Mouse (Mus musculus): ENCODE results near the gene Limd2. TPM values are rescaled to one million over a fixed set of nuclear protein-coding genes. Genes with fewer than 3 reads are reported as not detected.

The Limd2 gene
- polyA plus RNA-seq, 1 experiment from 2014 or later = 157 TPM

DNA sequence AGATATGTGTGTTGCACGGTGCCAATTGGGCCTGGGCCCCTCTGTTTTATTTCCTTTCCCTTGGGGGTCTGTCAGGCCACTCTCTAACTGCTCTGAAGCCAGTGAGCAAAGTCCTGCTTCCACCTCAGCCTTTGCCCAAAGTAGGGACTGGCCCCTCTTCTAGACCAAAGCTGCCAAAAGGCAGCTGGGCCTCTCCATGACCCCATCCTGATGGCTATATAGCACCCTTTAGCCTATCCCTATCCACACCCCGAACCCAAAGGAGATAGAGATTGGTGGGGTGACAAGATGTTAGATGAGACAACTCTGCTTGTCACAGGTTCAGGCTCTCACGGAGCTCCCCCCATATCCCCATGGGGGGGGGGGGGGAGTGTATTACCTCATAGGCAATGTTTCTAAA, 4.9 kb downstream of the Limd2 start:
- Histone ChIP-seq H3K4me3 (ENCODE audit: low read depth, low read length) (no peak overlapping the region), H3K4me1 (ENCODE audit: control insufficient read depth, insufficient read depth, low read length) (peaks cover 8% of the 10 kb centered on the region; the same call in 1 of the 2 replicates), H3K4me2 (replicated peaks; ENCODE audit: low read depth, low read length) (no peak overlapping the region), H3K9ac (replicated peaks; ENCODE audit: low read depth, low read length) (no peak overlapping the region), H3K27ac (ENCODE audit: low read length) (no peak overlapping the region), H3K36me3 (ENCODE audit: control insufficient read depth, insufficient read depth, low read length) (peaks cover 60% of the 10 kb centered on the region), H3K9me3 (ENCODE audit: control insufficient read depth, low read depth, low read length) (no peaks in the 10 kb centered on the region), H3K27me3 (ENCODE audit: control insufficient read depth, insufficient read depth, low read length) (no peaks in the 10 kb centered on the region)
- ATAC-seq (ENCODE audit: insufficient number of reproducible peaks, insufficient read depth, low FRiP score, low read depth) = no peak
- WGBS = 48% methylated on average over 3 of the region's 3 CpGs

GRCm38 (mm10) chr11:106154770-106155169, 5.9 kb downstream of the Limd2 start:
- Histone ChIP-seq H3K4me1 (ENCODE audit: control insufficient read depth, insufficient read depth, low read length) (peaks cover 5% of the 10 kb centered on the region; the same call in 1 of the 2 replicates), H3K9me3 (ENCODE audit: control insufficient read depth, low read depth, low read length) (no peaks in the 10 kb centered on the region), H3K27ac (ENCODE audit: low read length) (no peak overlapping the region), H3K9ac (replicated peaks; ENCODE audit: low read depth, low read length) (no peak overlapping the region), H3K36me3 (ENCODE audit: control insufficient read depth, insufficient read depth, low read length) (peaks cover 66% of the 10 kb centered on the region), H3K27me3 (ENCODE audit: control insufficient read depth, insufficient read depth, low read length) (no peaks in the 10 kb centered on the region), H3K4me3 (ENCODE audit: low read depth, low read length) (no peak overlapping the region), H3K4me2 (replicated peaks; ENCODE audit: low read depth, low read length) (no peak overlapping the region)
- WGBS = 76% methylated on average over 2 of the region's 2 CpGs
- no peak for ATAC-seq (ENCODE audit: insufficient number of reproducible peaks, insufficient read depth, low FRiP score, low read depth)

DNA sequence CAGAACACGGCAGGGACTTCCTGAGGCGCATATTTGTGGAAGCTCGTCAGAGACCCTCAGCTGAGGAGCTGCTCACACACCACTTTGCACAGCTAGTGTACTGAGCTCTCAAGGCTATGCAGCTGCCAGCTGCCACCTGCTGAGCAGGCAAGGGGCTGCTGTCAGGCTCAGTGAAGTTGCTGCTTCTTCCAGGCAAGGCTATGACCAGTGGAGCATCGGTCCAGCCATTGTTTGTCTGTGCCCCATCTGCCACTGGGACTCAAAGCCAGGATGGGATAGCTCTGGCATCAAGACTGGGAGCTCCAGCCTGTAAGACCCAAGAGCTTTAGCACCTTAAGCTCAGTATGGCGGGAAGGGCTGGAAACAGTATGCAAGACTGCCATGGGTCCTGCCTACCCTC, 6.6 kb downstream of the Limd2 start:
- Histone ChIP-seq H3K27ac (ENCODE audit: low read length) (no peak overlapping the region), H3K4me1 (ENCODE audit: control insufficient read depth, insufficient read depth, low read length) (peaks cover 5% of the 10 kb centered on the region; the same call in 1 of the 2 replicates), H3K36me3 (ENCODE audit: control insufficient read depth, insufficient read depth, low read length) (peaks cover 72% of the 10 kb centered on the region), H3K9me3 (ENCODE audit: control insufficient read depth, low read depth, low read length) (no peaks in the 10 kb centered on the region), H3K9ac (replicated peaks; ENCODE audit: low read depth, low read length) (no peak overlapping the region), H3K4me3 (ENCODE audit: low read depth, low read length) (no peak overlapping the region), H3K27me3 (ENCODE audit: control insufficient read depth, insufficient read depth, low read length) (no peaks in the 10 kb centered on the region), H3K4me2 (replicated peaks; ENCODE audit: low read depth, low read length) (no peak overlapping the region)
- WGBS = 81% methylated on average over 5 of the region's 5 CpGs
- ATAC-seq (ENCODE audit: insufficient number of reproducible peaks, insufficient read depth, low FRiP score, low read depth) = no peak

- H3K9ac ChIP-seq (replicated peaks; ENCODE audit: low read depth, low read length) = no peak overlapping the region
- no peak overlapping the region for H3K27ac ChIP-seq (ENCODE audit: low read length)
- WGBS = 79% methylated on average over 8 of the region's 8 CpGs
- no peak overlapping the region for H3K4me2 ChIP-seq (replicated peaks; ENCODE audit: low read depth, low read length)
- H3K9me3 ChIP-seq (ENCODE audit: control insufficient read depth, low read depth, low read length) = no peaks in the 10 kb centered on the region
- no peak for ATAC-seq (ENCODE audit: insufficient number of reproducible peaks, insufficient read depth, low FRiP score, low read depth)
- H3K4me1 ChIP-seq (ENCODE audit: control insufficient read depth, insufficient read depth, low read length) = no peaks in the 10 kb centered on the region
- peaks cover 73% of the 10 kb centered on the region for H3K36me3 ChIP-seq (ENCODE audit: control insufficient read depth, insufficient read depth, low read length)
- H3K27me3 ChIP-seq (ENCODE audit: control insufficient read depth, insufficient read depth, low read length) = no peaks in the 10 kb centered on the region
- H3K4me3 ChIP-seq (ENCODE audit: low read depth, low read length) = no peak overlapping the region
These were observed 8.5 kb downstream of the Limd2 start for GRCm38 (mm10) chr11:106152132-106152531.

DNA sequence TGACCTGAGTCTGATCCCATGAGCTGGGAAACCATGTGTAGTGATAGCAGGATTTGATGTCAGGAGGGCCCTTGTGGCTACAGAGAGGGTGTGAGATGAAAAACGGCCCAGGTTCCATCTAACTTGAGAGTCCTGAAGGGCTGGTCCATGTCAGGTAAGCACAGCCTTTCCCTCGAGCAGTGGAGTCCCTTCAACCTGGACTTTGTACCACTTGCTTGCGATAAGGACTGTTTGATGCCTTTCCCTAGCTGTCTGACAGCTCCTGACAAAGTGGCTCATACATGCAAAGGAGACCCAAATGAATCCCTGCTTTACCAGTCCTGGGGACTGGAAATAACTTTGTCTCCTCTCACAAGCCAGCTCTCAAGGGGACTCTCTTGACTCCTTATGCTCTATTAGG, 9.4 kb downstream of the Limd2 start:
- 85% methylated on average over 3 of the region's 3 CpGs for WGBS
- H3K4me2 ChIP-seq (replicated peaks; ENCODE audit: low read depth, low read length) = no peak overlapping the region
- H3K4me3 ChIP-seq (ENCODE audit: low read depth, low read length) = no peak overlapping the region
- peaks cover 63% of the 10 kb centered on the region for H3K36me3 ChIP-seq (ENCODE audit: control insufficient read depth, insufficient read depth, low read length)
- no peaks in the 10 kb centered on the region for H3K9me3 ChIP-seq (ENCODE audit: control insufficient read depth, low read depth, low read length)
- H3K27ac ChIP-seq (ENCODE audit: low read length) = no peak overlapping the region
- no peaks in the 10 kb centered on the region for H3K4me1 ChIP-seq (ENCODE audit: control insufficient read depth, insufficient read depth, low read length)
- ATAC-seq (ENCODE audit: insufficient number of reproducible peaks, insufficient read depth, low FRiP score, low read depth) = no peak
- H3K27me3 ChIP-seq (ENCODE audit: control insufficient read depth, insufficient read depth, low read length) = no peaks in the 10 kb centered on the region
- no peak overlapping the region for H3K9ac ChIP-seq (replicated peaks; ENCODE audit: low read depth, low read length)

DNA sequence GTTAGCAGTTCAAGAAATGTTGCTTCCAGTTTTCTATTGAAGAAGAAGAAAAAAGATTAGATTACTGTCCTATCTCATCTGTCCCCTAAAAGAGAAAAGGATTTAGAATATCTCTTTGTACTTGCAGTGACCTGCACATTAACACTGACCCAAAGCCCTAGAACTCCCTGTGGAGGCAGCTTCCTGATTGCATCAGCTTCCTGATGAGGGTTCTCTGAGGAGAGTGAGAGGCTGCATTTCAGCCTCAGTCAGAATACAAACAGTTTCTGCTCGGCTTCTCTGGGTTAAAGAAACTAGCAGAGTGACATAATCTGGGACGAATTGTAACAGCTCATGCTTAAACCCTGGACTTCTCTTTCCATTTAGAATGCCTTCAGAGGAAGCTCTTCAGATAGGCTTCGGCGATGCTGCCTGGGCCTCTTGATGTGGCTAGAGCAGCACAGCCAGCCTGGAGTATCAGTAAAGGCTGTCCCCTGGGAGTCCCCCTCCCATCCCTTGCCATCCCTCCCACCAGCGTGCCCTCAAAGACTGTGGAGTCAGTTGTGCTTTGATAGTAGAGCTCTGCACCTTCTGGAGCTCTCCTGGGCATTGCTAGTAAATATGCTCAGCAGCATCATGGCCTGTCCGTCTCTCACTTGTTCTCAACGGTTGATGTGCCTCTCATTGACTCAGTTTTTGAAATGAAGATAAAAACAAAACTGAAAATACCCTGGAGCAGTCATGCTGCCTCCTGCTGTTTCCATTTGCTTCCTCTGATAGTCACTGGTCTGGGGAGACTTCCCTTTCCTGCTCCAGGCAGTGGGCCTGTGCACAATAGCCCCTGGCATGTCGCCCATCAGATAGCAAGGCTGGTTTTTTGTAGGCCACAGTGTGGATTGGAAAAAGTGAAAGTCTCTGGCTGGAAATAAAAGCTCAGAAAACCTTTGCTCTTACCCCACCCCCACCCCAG, 25.8 kb downstream of the Limd2 start:
- peak overlapping the region; percentile 73 for H3K27ac ChIP-seq (ENCODE audit: low read length)
- no peaks in the 10 kb centered on the region for H3K27me3 ChIP-seq (ENCODE audit: control insufficient read depth, insufficient read depth, low read length)
- H3K4me1 ChIP-seq (ENCODE audit: control insufficient read depth, insufficient read depth, low read length) = no peaks in the 10 kb centered on the region
- 0 out of 2 replicates have a peak overlapping the region, but pooled peaks have one; percentile 8 for H3K4me2 ChIP-seq (replicated peaks; ENCODE audit: low read depth, low read length)
- no peak overlapping the region for H3K4me3 ChIP-seq (ENCODE audit: low read depth, low read length)
- WGBS = 46% methylated on average over 8 of the region's 8 CpGs
- no peak for ATAC-seq (ENCODE audit: insufficient number of reproducible peaks, insufficient read depth, low FRiP score, low read depth)
- peaks cover 7% of the 10 kb centered on the region for H3K36me3 ChIP-seq (ENCODE audit: control insufficient read depth, insufficient read depth, low read length)
- H3K9ac ChIP-seq (replicated peaks; ENCODE audit: low read depth, low read length) = no peak overlapping the region
- no peaks in the 10 kb centered on the region for H3K9me3 ChIP-seq (ENCODE audit: control insufficient read depth, low read depth, low read length)

GRCm38 (mm10) chr11:106132516-106132915, 28.1 kb downstream of the Limd2 start:
- no peaks in the 10 kb centered on the region for H3K27me3 ChIP-seq (ENCODE audit: control insufficient read depth, insufficient read depth, low read length)
- H3K4me1 ChIP-seq (ENCODE audit: control insufficient read depth, insufficient read depth, low read length) = no peaks in the 10 kb centered on the region
- H3K36me3 ChIP-seq (ENCODE audit: control insufficient read depth, insufficient read depth, low read length) = peaks cover 15% of the 10 kb centered on the region
- WGBS = 93% methylated on average over 5 of the region's 5 CpGs
- no peaks in the 10 kb centered on the region for H3K9me3 ChIP-seq (ENCODE audit: control insufficient read depth, low read depth, low read length)
- no peak for ATAC-seq (ENCODE audit: insufficient number of reproducible peaks, insufficient read depth, low FRiP score, low read depth)
- H3K4me2 ChIP-seq (replicated peaks; ENCODE audit: low read depth, low read length) = no peak overlapping the region
- no peak overlapping the region for H3K27ac ChIP-seq (ENCODE audit: low read length)
- H3K9ac ChIP-seq (replicated peaks; ENCODE audit: low read depth, low read length) = no peak overlapping the region
- no peak overlapping the region for H3K4me3 ChIP-seq (ENCODE audit: low read depth, low read length)

DNA sequence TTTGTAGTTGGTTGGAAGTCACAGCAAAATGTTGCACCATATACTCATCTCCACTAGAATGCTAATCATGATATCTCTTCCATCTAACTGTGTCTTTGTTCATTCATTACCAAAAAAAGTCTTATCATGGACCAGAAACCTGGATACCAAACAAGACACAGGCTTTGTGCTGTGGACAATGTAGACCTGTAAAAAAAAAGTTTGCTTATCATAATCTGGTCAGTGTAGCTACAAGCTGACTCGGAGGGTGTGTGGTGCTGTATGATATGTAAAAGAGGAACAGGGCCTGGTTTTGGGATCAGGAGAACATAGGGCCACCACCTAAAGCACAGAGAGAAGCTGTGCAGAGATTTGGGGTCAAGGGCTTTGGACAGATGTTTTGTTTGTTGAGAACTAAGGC, 31.2 kb downstream of the Limd2 start:
- no peak overlapping the region for H3K4me2 ChIP-seq (replicated peaks; ENCODE audit: low read depth, low read length)
- 86% methylated on average over 1 of the region's 1 CpGs for WGBS
- no peak for ATAC-seq (ENCODE audit: insufficient number of reproducible peaks, insufficient read depth, low FRiP score, low read depth)
- no peaks in the 10 kb centered on the region for H3K27me3 ChIP-seq (ENCODE audit: control insufficient read depth, insufficient read depth, low read length)
- H3K36me3 ChIP-seq (ENCODE audit: control insufficient read depth, insufficient read depth, low read length) = peaks cover 18% of the 10 kb centered on the region
- H3K9me3 ChIP-seq (ENCODE audit: control insufficient read depth, low read depth, low read length) = no peaks in the 10 kb centered on the region
- no peak overlapping the region for H3K9ac ChIP-seq (replicated peaks; ENCODE audit: low read depth, low read length)
- no peak overlapping the region for H3K27ac ChIP-seq (ENCODE audit: low read length)
- H3K4me1 ChIP-seq (ENCODE audit: control insufficient read depth, insufficient read depth, low read length) = no peaks in the 10 kb centered on the region
- H3K4me3 ChIP-seq (ENCODE audit: low read depth, low read length) = no peak overlapping the region
